Comparison of ENCODE assay signal across 30 mouse cellular contexts in the genomic region with DNA sequence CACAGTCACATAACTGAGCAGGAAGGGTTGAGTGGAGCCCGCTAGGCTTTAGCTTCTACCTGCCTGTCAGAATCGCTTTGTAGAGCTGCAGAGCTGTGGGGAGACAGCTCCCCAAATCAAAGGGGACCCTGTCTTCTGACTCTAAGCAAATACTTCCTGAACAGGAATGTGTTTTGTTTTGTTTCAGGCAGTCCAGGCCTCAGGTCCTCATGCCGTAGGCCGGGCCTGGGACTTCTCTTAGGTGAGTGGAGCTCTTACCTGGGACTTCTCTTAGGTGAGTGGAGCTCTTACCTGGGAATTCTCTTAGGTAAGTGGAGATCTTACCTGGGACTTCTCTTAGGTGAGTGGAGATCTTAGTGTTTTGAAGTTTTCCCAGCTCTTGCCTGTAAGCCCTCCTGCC.
"Had no signal": no experiment of that assay in that cellular context is flagged by ENCODE, and none has a peak within 500 bp of the region (broad histone marks: within the 10 kb centered on the region; RNA-seq: fewer than 3 reads in every experiment).

No protein-coding gene starts in this region.

- H3K4me1 ChIP-seq: limb, embryonic 10.5 days; limb, embryonic 12.5 days; limb, embryonic 13.5 days; limb, embryonic 15.5 days; liver, embryonic 12.5 days; liver, embryonic 13.5 days; liver, embryonic 15.5 days; lung, embryonic 15.5 days; megakaryocyte, embryonic 14.5 days; midbrain, embryonic 12.5 days; midbrain, embryonic 13.5 days; neural tube, embryonic 12.5 days had no signal

- H3K36me3 ChIP-seq: limb, embryonic 10.5 days; limb, embryonic 12.5 days; limb, embryonic 13.5 days; limb, embryonic 15.5 days; liver, embryonic 12.5 days; liver, embryonic 13.5 days; liver, embryonic 15.5 days; lung, embryonic 15.5 days; midbrain, embryonic 10.5 days; midbrain, embryonic 12.5 days; midbrain, embryonic 13.5 days; neural tube, embryonic 12.5 days had no signal

- DNase-seq: left cerebral cortex, postnatal 4 days; liver; liver, embryonic 13.5 days; liver, postnatal 0 days; lung, adult 18-20 months; lung, adult 2 months; lung, embryonic 14.5 days; lung, postnatal 10 days; lung, postnatal 14 days; lung, postnatal 36 days; lung, postnatal 4 days; midbrain, embryonic 14.5 days had no signal

- H3K27ac ChIP-seq: limb, embryonic 10.5 days; limb, embryonic 12.5 days; limb, embryonic 13.5 days; limb, embryonic 15.5 days; liver, embryonic 12.5 days; liver, embryonic 13.5 days; liver, embryonic 14.5 days; liver, embryonic 15.5 days; lung, embryonic 15.5 days; macrophage; midbrain, embryonic 10.5 days; midbrain, embryonic 12.5 days; midbrain, embryonic 13.5 days; neural tube, embryonic 12.5 days had no signal

- H3K27me3 ChIP-seq: limb, embryonic 12.5 days; limb, embryonic 13.5 days; limb, embryonic 15.5 days; liver, embryonic 12.5 days; liver, embryonic 13.5 days; liver, embryonic 15.5 days; lung, embryonic 15.5 days; megakaryocyte, embryonic 14.5 days; midbrain, embryonic 12.5 days; midbrain, embryonic 13.5 days; neural tube, embryonic 12.5 days had no signal

- H3K9me3 ChIP-seq: limb, embryonic 10.5 days; limb, embryonic 12.5 days; limb, embryonic 13.5 days; limb, embryonic 15.5 days; liver, embryonic 12.5 days; liver, embryonic 13.5 days; liver, embryonic 15.5 days; lung, embryonic 15.5 days; megakaryocyte, embryonic 14.5 days; midbrain, embryonic 10.5 days; midbrain, embryonic 12.5 days; midbrain, embryonic 13.5 days; neural tube, embryonic 12.5 days had no signal

- H3K4me2 ChIP-seq: limb, embryonic 12.5 days; limb, embryonic 13.5 days; limb, embryonic 15.5 days; liver, embryonic 11.5 days; liver, embryonic 12.5 days; liver, embryonic 13.5 days; liver, embryonic 15.5 days; lung, embryonic 14.5 days; lung, embryonic 15.5 days; midbrain, embryonic 12.5 days; midbrain, embryonic 13.5 days; neural tube, embryonic 12.5 days had no signal

- H3K9ac ChIP-seq: limb, embryonic 12.5 days; limb, embryonic 13.5 days; limb, embryonic 15.5 days; liver, embryonic 12.5 days; liver, embryonic 13.5 days; liver, embryonic 14.5 days; liver, embryonic 15.5 days; liver, postnatal 0 days; lung, embryonic 14.5 days; lung, embryonic 15.5 days; midbrain, embryonic 12.5 days; midbrain, embryonic 13.5 days; neural tube, embryonic 12.5 days had no signal

- H3K4me3 ChIP-seq: limb, embryonic 10.5 days; limb, embryonic 12.5 days; limb, embryonic 13.5 days; limb, embryonic 15.5 days; liver, embryonic 12.5 days; liver, embryonic 13.5 days; liver, embryonic 15.5 days; lung, embryonic 15.5 days; megakaryocyte, embryonic 14.5 days; midbrain, embryonic 10.5 days; midbrain, embryonic 12.5 days; midbrain, embryonic 13.5 days; myocyte; neural tube, embryonic 12.5 days had no signal

- ATAC-seq: liver, embryonic 12.5 days; liver, postnatal 0 days; lung, postnatal 0 days; midbrain, embryonic 13.5 days; midbrain, embryonic 16.5 days had no signal
